In the genomic region with DNA sequence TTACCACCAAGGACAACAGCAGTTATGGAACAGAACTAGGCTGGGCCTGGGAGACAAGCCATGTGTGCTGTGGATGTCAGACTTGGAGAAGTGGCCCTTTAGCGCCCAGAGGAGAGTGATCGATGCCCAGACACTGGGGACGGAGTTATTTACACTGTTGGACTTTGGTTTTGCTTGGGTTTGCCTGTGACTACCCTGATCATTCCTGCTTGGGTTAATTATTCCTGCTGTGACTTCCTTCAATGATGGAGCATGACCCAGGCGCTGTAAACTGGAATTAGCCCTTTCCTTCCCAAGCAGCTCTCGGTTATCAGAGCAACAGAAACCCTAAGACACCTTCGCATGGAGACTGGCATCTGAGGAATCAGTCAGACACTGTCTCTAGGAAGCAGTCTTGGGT, we compare ENCODE assay signal across 29 mouse cellular contexts. TPM values are rescaled to one million over a fixed set of nuclear protein-coding genes. Genes with fewer than 3 reads are reported as not detected.
DNase-seq lines count a peak whose midpoint lies in the region; ATAC-seq and TF ChIP-seq lines count a peak whose summit lies in the region.
"Had no signal": no experiment of that assay in that cellular context is flagged by ENCODE, and none has a peak within 500 bp of the region (broad histone marks: within the 10 kb centered on the region; RNA-seq: fewer than 3 reads in every experiment).

No protein-coding gene starts in this region.

- H3K9ac ChIP-seq in intestine, embryonic 16.5 days (ENCODE audit: low read depth, low read length) = 0 out of 2 replicates have a peak overlapping the region, but pooled peaks have one; percentile 1
- H3K9ac ChIP-seq in kidney, postnatal 0 days (ENCODE audit: low read depth, low read length) = no peak overlapping the region
- no peak overlapping the region for H3K9ac ChIP-seq in limb, embryonic 12.5 days (replicated peaks)
- H3K9ac ChIP-seq: embryonic facial prominence, embryonic 13.5 days; forebrain, embryonic 13.5 days; hindbrain, embryonic 12.5 days; liver, embryonic 15.5 days had no signal

- peak overlapping the region; percentile 15; the same call in 1 of the 2 replicates for H3K27ac ChIP-seq in embryonic facial prominence, embryonic 10.5 days (replicated peaks)
- H3K27ac ChIP-seq in intestine, embryonic 16.5 days (ENCODE audit: low read length) = peak overlapping the region; percentile 85
- peak overlapping the region; percentile 60; the same call in 1 of the 2 replicates for H3K27ac ChIP-seq in kidney, postnatal 0 days
- 0 out of 2 replicates have a peak overlapping the region, but pooled peaks have one; percentile 37 for H3K27ac ChIP-seq in limb, embryonic 12.5 days
- H3K27ac ChIP-seq: embryonic facial prominence, embryonic 13.5 days; forebrain, embryonic 13.5 days; hindbrain, embryonic 12.5 days; left cerebral cortex, adult 2 months; liver, embryonic 15.5 days; macrophage had no signal

- no peak overlapping the region for H3K4me3 ChIP-seq in embryonic facial prominence, embryonic 10.5 days
- H3K4me3 ChIP-seq in intestine, embryonic 16.5 days (ENCODE audit: low read length) = no peak overlapping the region
- H3K4me3 ChIP-seq in kidney, postnatal 0 days (replicated peaks; ENCODE audit: low read depth, low read length) = no peak overlapping the region
- H3K4me3 ChIP-seq in limb, embryonic 12.5 days (replicated peaks) = no peak overlapping the region
- H3K4me3 ChIP-seq: embryonic facial prominence, embryonic 13.5 days; erythroblast, embryonic 14.5 days; forebrain, embryonic 13.5 days; hindbrain, embryonic 12.5 days; left cerebral cortex, adult 2 months; liver, embryonic 15.5 days; myocyte had no signal

- peak; percentile 88 for ATAC-seq in intestine, embryonic 16.5 days
- ATAC-seq in kidney, postnatal 0 days (replicated peaks; ENCODE audit: low FRiP score, low read depth) = 0 out of 2 replicates have a peak, but pooled peaks have one; percentile 30
- no peak for ATAC-seq in limb, embryonic 12.5 days (ENCODE audit: insufficient number of reproducible peaks, insufficient read depth, low FRiP score, low TSS enrichment, low read depth)
- no peak for ATAC-seq in activated CD4-positive, CD25-positive, alpha-beta regulatory T cell, adult 4 months
- ATAC-seq: forebrain, embryonic 13.5 days; midbrain, embryonic 16.5 days; Patski had no signal

- TF ChIP-seq CTCF in kidney, postnatal 0 days (IDR thresholded peaks at IDR 0.05; ENCODE audit: low read depth) = no peak

- no peak for DNase-seq in embryonic facial prominence, embryonic 10.5 days (ENCODE audit: low spot score)
- DNase-seq in kidney, postnatal 0 days (ENCODE audit: low spot score) = no peak
- DNase-seq in left cerebral cortex, adult 18-20 months (ENCODE audit: low spot score in 2 of 2) = no peak
- DNase-seq in layer of hippocampus, adult 11-12 months (ENCODE audit: low spot score) = no peak
- no peak for DNase-seq in lung, adult 18-20 months
- DNase-seq: adrenal gland, adult 8-10 months; B cell, adult 2 months; cerebellum, adult 2 months; cerebellum, postnatal 25 days; gastrocnemius, postnatal 36 days; right cerebral cortex, postnatal 4 days had no signal

- H3K27me3 ChIP-seq in embryonic facial prominence, embryonic 10.5 days (replicated peaks; ENCODE audit: low read depth, poor library complexity, severe bottlenecking) = no peaks in the 10 kb centered on the region
- no peaks in the 10 kb centered on the region for H3K27me3 ChIP-seq in intestine, embryonic 16.5 days (replicated peaks; ENCODE audit: control insufficient read depth, insufficient read depth, low read length)
- no peaks in the 10 kb centered on the region for H3K27me3 ChIP-seq in kidney, postnatal 0 days (ENCODE audit: insufficient read depth, low read length)
- H3K27me3 ChIP-seq in limb, embryonic 12.5 days = no peaks in the 10 kb centered on the region
- H3K27me3 ChIP-seq: CH12.LX; embryonic facial prominence, embryonic 13.5 days; forebrain, embryonic 13.5 days; hindbrain, embryonic 12.5 days; liver, embryonic 15.5 days; Patski had no signal

- WGBS in embryonic facial prominence, embryonic 10.5 days = 87% methylated on average over 6 of the region's 6 CpGs
- 55% methylated on average over 6 of the region's 6 CpGs for WGBS in intestine, embryonic 16.5 days
- 71% methylated on average over 6 of the region's 6 CpGs for WGBS in kidney, postnatal 0 days
- WGBS in limb, embryonic 12.5 days = 70% methylated on average over 6 of the region's 6 CpGs

- H3K4me1 ChIP-seq in embryonic facial prominence, embryonic 10.5 days = peaks cover 47% of the 10 kb centered on the region
- H3K4me1 ChIP-seq in intestine, embryonic 16.5 days (ENCODE audit: control insufficient read depth, insufficient read depth, low read length) = peaks cover 31% of the 10 kb centered on the region
- 0 out of 2 replicates have a peak, but pooled peaks cover 11% of the 10 kb centered on the region for H3K4me1 ChIP-seq in kidney, postnatal 0 days (replicated peaks; ENCODE audit: insufficient read depth, low read length)
- H3K4me1 ChIP-seq in limb, embryonic 12.5 days (replicated peaks) = peaks cover 43% of the 10 kb centered on the region

- H3K9me3 ChIP-seq in embryonic facial prominence, embryonic 10.5 days = no peaks in the 10 kb centered on the region
- H3K9me3 ChIP-seq in intestine, embryonic 16.5 days (ENCODE audit: control insufficient read depth, low read length) = no peaks in the 10 kb centered on the region
- H3K9me3 ChIP-seq in kidney, postnatal 0 days (replicated peaks; ENCODE audit: low read length) = no peaks in the 10 kb centered on the region
- H3K9me3 ChIP-seq in limb, embryonic 12.5 days = no peaks in the 10 kb centered on the region
- H3K9me3 ChIP-seq: embryonic facial prominence, embryonic 13.5 days; forebrain, embryonic 13.5 days; G1E; hindbrain, embryonic 12.5 days; liver, embryonic 15.5 days had no signal

- H3K4me2 ChIP-seq in intestine, embryonic 16.5 days (ENCODE audit: low read depth, low read length) = no peak overlapping the region
- no peak overlapping the region for H3K4me2 ChIP-seq in kidney, postnatal 0 days (ENCODE audit: low read length)
- H3K4me2 ChIP-seq in limb, embryonic 12.5 days = no peak overlapping the region
- H3K4me2 ChIP-seq: embryonic facial prominence, embryonic 13.5 days; forebrain, embryonic 13.5 days; hindbrain, embryonic 12.5 days; liver, embryonic 15.5 days had no signal

- peaks cover 8% of the 10 kb centered on the region; the same call in 1 of the 2 replicates for H3K36me3 ChIP-seq in embryonic facial prominence, embryonic 10.5 days (replicated peaks)
- H3K36me3 ChIP-seq in intestine, embryonic 16.5 days (ENCODE audit: control insufficient read depth, insufficient read depth, low read length) = no peaks in the 10 kb centered on the region
- H3K36me3 ChIP-seq in kidney, postnatal 0 days (ENCODE audit: insufficient read depth, low read length) = no peaks in the 10 kb centered on the region
- H3K36me3 ChIP-seq in limb, embryonic 12.5 days = no peaks in the 10 kb centered on the region
- H3K36me3 ChIP-seq: embryonic facial prominence, embryonic 13.5 days; G1E; liver, embryonic 15.5 days had no signal

RNA-seq across cellular contexts. Expression of gene Gdpd5, which starts 39.8 kb away (rescaled TPM):
- polyA plus RNA-seq in embryonic facial prominence, embryonic 10.5 days (2016; fragmentation: Nextera tagmentation; extraction: Ambion mirVana) = 21.4 TPM in 2 replicates
- 17.1 and 17.5 TPM in 2 replicates for polyA plus RNA-seq in intestine, embryonic 16.5 days (2015; fragmentation: Nextera tagmentation; extraction: Ambion mirVana)
- 11.8 and 13.5 TPM in 2 replicates for polyA plus RNA-seq in kidney, postnatal 0 days (2015; fragmentation: Nextera tagmentation; extraction: Ambion mirVana)
- polyA plus RNA-seq in limb, embryonic 12.5 days (2016; fragmentation: Nextera tagmentation; extraction: Ambion mirVana) = 11.2 and 12.2 TPM in 2 replicates
- 10 to 100 TPM; 29.0 to 34.2 TPM for total RNA-seq in left cerebral cortex, adult 18-20 months (2021)
- 10 to 100 TPM in 1 of 2 experiments, 1 to 10 TPM in 1; 9.7 to 14.7 TPM for polyA plus RNA-seq in activated CD4-positive, CD25-positive, alpha-beta regulatory T cell, adult 4 months (2017; shearing (Covaris generic))

RNA-seq across cellular contexts. Expression of gene Klhl35, which starts 44.8 kb away (rescaled TPM):
- 1.4 and 2.3 TPM in 2 replicates for polyA plus RNA-seq in embryonic facial prominence, embryonic 10.5 days (2016; fragmentation: Nextera tagmentation; extraction: Ambion mirVana)
- polyA plus RNA-seq in intestine, embryonic 16.5 days (2015; fragmentation: Nextera tagmentation; extraction: Ambion mirVana) = 0.15 and 0.17 TPM in 2 replicates
- polyA plus RNA-seq in kidney, postnatal 0 days (2015; fragmentation: Nextera tagmentation; extraction: Ambion mirVana) = 0.97 and 1.3 TPM in 2 replicates
- polyA plus RNA-seq in limb, embryonic 12.5 days (2016; fragmentation: Nextera tagmentation; extraction: Ambion mirVana) = 1.2 and 1.7 TPM in 2 replicates
- total RNA-seq in left cerebral cortex, adult 18-20 months (2021) = 1 to 10 TPM; 2.3 to 3.2 TPM
- not detected for polyA plus RNA-seq in activated CD4-positive, CD25-positive, alpha-beta regulatory T cell, adult 4 months (2017; shearing (Covaris generic))
- total RNA-seq: CH12.LX; G1E; gastrocnemius, adult 18-20 months; gastrocnemius, postnatal 36 days; heart, adult 8-10 months; heart, postnatal 25 days had no signal
- polyA plus RNA-seq: erythroblast, embryonic 14.5 days; G1E; macrophage; myocyte had no signal

Comparison
In these comparisons a context has a peak if more than half of its experiments do, and no peak if none do; other contexts are left out.
1. H3K27ac ChIP-seq: peak in every context shown above with its lines; median percentile 85 in intestine, embryonic 16.5 days; 60 in kidney, postnatal 0 days; 37 in limb, embryonic 12.5 days; 15 in embryonic facial prominence, embryonic 10.5 days.
2. ATAC-seq: peak in intestine, embryonic 16.5 days (single experiment) and kidney, postnatal 0 days (single experiment); none in limb, embryonic 12.5 days (single experiment) and activated CD4-positive, CD25-positive, alpha-beta regulatory T cell, adult 4 months (single experiment).